Mouse (Mus musculus) lung, postnatal 0 days (tissue): ENCODE measurements at regions not wholly inside any gene's neighbourhood (a gene's known extent, or its start where the extent isn't known, plus 50 kb on each side); places are given as distances from the start of the nearest gene placed in this dataset.

Experiments used
- CTCF ChIP-seq: IDR thresholded peaks from 2 replicates; pipeline ENCODE4 v1.5.1; 2016; ENCODE audit warnings: antibody characterized with exemption, mild to moderate bottlenecking
- EP300 ChIP-seq: IDR thresholded peaks from 2 replicates; pipeline ENCODE4 v1.6.1; 2016; ENCODE audit warnings: antibody characterized with exemption, mild to moderate bottlenecking, control low read depth

GRCm38 (mm10) chr10:68867361-68867760 is 143.9 kb downstream of the Tmem26 start:
- TF ChIP-seq CTCF (no peak), EP300 (no peak)
